Mouse (Mus musculus) MEL (cell line): ENCODE results near the gene Dop1a. TPM values are rescaled to one million over a fixed set of nuclear protein-coding genes. Genes with fewer than 3 reads are reported as not detected.

Experiments
- DNase-seq: peaks from one replicate; pipeline ENCODE4 v3.0.0; 2011; ENCODE audit warnings: low read depth, low spot score
- H3K27ac ChIP-seq: 2 replicates; pipeline ENCODE4 v1.5.1; 2012; ENCODE audit warnings: low read depth, mild to moderate bottlenecking, control low read depth, low read length, moderate library complexity; ENCODE audit not compliant: control insufficient read depth
- H3K27me3 ChIP-seq, 2 experiments: fragments of 150-350 bp in 1 of 2; sonication (generic) in 1 of 2; 2 replicates each; pipeline ENCODE4 v1.6.1; 2012; ENCODE audit warnings: low read length in 2 of 2, mild to moderate bottlenecking in 2 of 2, improper control_type of control experiment in 1 of 2, moderate library complexity in 1 of 2; ENCODE audit not compliant: insufficient read depth in 2 of 2, control insufficient read depth in 1 of 2
- H3K36me3 ChIP-seq, 2 experiments: 2 replicates each; pipeline ENCODE4 v1.6.1; 2012 to 2014; ENCODE audit warnings: low read length in 2 of 2, improper control_type of control experiment in 1 of 2, inconsistent platforms in 1 of 2, mild to moderate bottlenecking in 1 of 2; ENCODE audit not compliant: insufficient read depth in 2 of 2, control insufficient read depth in 1 of 2
- H3K4me1 ChIP-seq, 2 experiments: fragments of 150-350 bp in 1 of 2; sonication (generic) in 1 of 2; 2 replicates each; pipeline ENCODE4 v1.6.1; 2012; ENCODE audit warnings: low read length in 2 of 2, improper control_type of control experiment in 1 of 2, mild to moderate bottlenecking in 1 of 2; ENCODE audit not compliant: insufficient read depth in 2 of 2, control insufficient read depth in 1 of 2
- H3K4me3 ChIP-seq, 2 experiments: fragments of 150-350 bp in 1 of 2; sonication (generic) in 1 of 2; 2 replicates each; pipeline ENCODE4 v1.5.1; 2012; ENCODE audit warnings: low read depth in 2 of 2, low read length in 2 of 2, mild to moderate bottlenecking in 2 of 2, moderate library complexity in 2 of 2, control low read depth in 1 of 2, improper control_type of control experiment in 1 of 2; ENCODE audit not compliant: control insufficient read depth in 1 of 2, insufficient read depth in 1 of 2
- H3K79me2 ChIP-seq: 2 replicates; pipeline ENCODE4 v1.6.1; 2012; ENCODE audit warnings: mild to moderate bottlenecking, low read length, moderate library complexity; ENCODE audit not compliant: control insufficient read depth, poor library complexity, insufficient read depth
- H3K9ac ChIP-seq: 2 replicates; pipeline ENCODE4 v1.6.1; 2012; ENCODE audit warnings: low read depth, mild to moderate bottlenecking, control low read depth, low read length, moderate library complexity; ENCODE audit not compliant: control insufficient read depth, poor library complexity, severe bottlenecking
- H3K9me3 ChIP-seq: fragments of 150-350 bp; sonication (generic); replicated peaks from 2 replicates; pipeline ENCODE4 v1.6.1; 2012; ENCODE audit warnings: mild to moderate bottlenecking, low read length, improper control_type of control experiment, moderate library complexity; ENCODE audit not compliant: insufficient read depth
- BHLHE40 ChIP-seq: IDR thresholded peaks from 2 replicates; pipeline ENCODE4 v1.6.1; 2012; ENCODE audit warnings: low read depth, mild to moderate bottlenecking, inconsistent platforms, low read length, improper control_type of control experiment, borderline replicate concordance
- CHD1 ChIP-seq: IDR thresholded peaks from 2 replicates; pipeline ENCODE4 v1.6.1; 2012; ENCODE audit warnings: low read depth, mild to moderate bottlenecking, inconsistent platforms, low read length, improper control_type of control experiment
- CHD2 ChIP-seq: IDR thresholded peaks from 2 replicates; pipeline ENCODE4 v1.6.1; 2011; ENCODE audit warnings: low read length, improper control_type of control experiment
- CTCF ChIP-seq, 3 experiments: IDR thresholded peaks in 2 of 3; conservative IDR thresholded peaks in 1 of 3; 2 replicates each; pipeline ENCODE4 v1.5.1; 2011 to 2012; ENCODE audit warnings: low read length in 3 of 3, low read depth in 2 of 3, mild to moderate bottlenecking in 2 of 3, improper control_type of control experiment in 1 of 3, inconsistent platforms in 1 of 3, mixed read lengths in 1 of 3, moderate library complexity in 1 of 3; ENCODE audit not compliant: control insufficient read depth in 1 of 3, insufficient read depth in 1 of 3, poor library complexity in 1 of 3, severe bottlenecking in 1 of 3
- E2F4 ChIP-seq: IDR thresholded peaks from 2 replicates; pipeline ENCODE4 v1.6.1; 2011; ENCODE audit warnings: low read depth, low read length, improper control_type of control experiment, borderline replicate concordance
- ELF1 ChIP-seq: IDR thresholded peaks from 2 replicates; pipeline ENCODE4 v1.6.1; 2014; ENCODE audit warnings: low read depth, mild to moderate bottlenecking, inconsistent platforms, low read length, improper control_type of control experiment, moderate library complexity
- ETS1 ChIP-seq: IDR thresholded peaks from 2 replicates; pipeline ENCODE4 v1.6.1; 2012; ENCODE audit warnings: low read depth, mild to moderate bottlenecking, inconsistent platforms, low read length, improper control_type of control experiment, moderate library complexity
- GABPA ChIP-seq: IDR thresholded peaks from 2 replicates; pipeline ENCODE4 v1.6.1; 2012; ENCODE audit warnings: low read depth, mild to moderate bottlenecking, inconsistent platforms, low read length, improper control_type of control experiment, moderate library complexity
- GATA1 ChIP-seq: IDR thresholded peaks from 2 replicates; pipeline ENCODE4 v1.6.1; 2011; ENCODE audit warnings: low read depth, low read length, improper control_type of control experiment
- MAFK ChIP-seq: IDR thresholded peaks from 2 replicates; pipeline ENCODE4 v1.6.1; 2011; ENCODE audit warnings: low read depth, mild to moderate bottlenecking, low read length, improper control_type of control experiment, borderline replicate concordance
- MEF2A ChIP-seq: IDR thresholded peaks from 2 replicates; pipeline ENCODE4 v1.6.1; 2014; ENCODE audit warnings: low read depth, mild to moderate bottlenecking, inconsistent platforms, low read length, improper control_type of control experiment; ENCODE audit not compliant: poor library complexity, insufficient replicate concordance, severe bottlenecking; ENCODE audit errors: extremely low read depth
- MYB ChIP-seq: IDR thresholded peaks from 2 replicates; pipeline ENCODE4 v1.6.1; 2011; ENCODE audit warnings: mild to moderate bottlenecking, low read depth, low read length, improper control_type of control experiment
- POLR2A ChIP-seq, 2 experiments: IDR thresholded peaks; 2 replicates each; pipeline ENCODE4 v1.6.1; 2011 to 2012; ENCODE audit warnings: low read length in 2 of 2, mild to moderate bottlenecking in 2 of 2, control low read depth in 1 of 2, improper control_type of control experiment in 1 of 2, low read depth in 1 of 2, moderate library complexity in 1 of 2; ENCODE audit not compliant: control insufficient read depth in 1 of 2, insufficient read depth in 1 of 2, poor library complexity in 1 of 2
- POLR2AphosphoS2 ChIP-seq: IDR thresholded peaks from 2 replicates; pipeline ENCODE4 v1.6.1; 2011; ENCODE audit warnings: low read length, improper control_type of control experiment
- RCOR1 ChIP-seq: IDR thresholded peaks from 2 replicates; pipeline ENCODE4 v1.6.1; 2012; ENCODE audit warnings: low read depth, mild to moderate bottlenecking, inconsistent platforms, low read length, improper control_type of control experiment
- TAL1 ChIP-seq: IDR thresholded peaks from 2 replicates; pipeline ENCODE4 v1.6.1; 2012; ENCODE audit warnings: mild to moderate bottlenecking, inconsistent platforms, low read length, moderate library complexity, mixed read lengths
- TBP ChIP-seq: IDR thresholded peaks from 2 replicates; pipeline ENCODE4 v1.8.0; 2011; ENCODE audit warnings: low read depth, low read length, improper control_type of control experiment
- USF1 ChIP-seq: IDR thresholded peaks from 2 replicates; pipeline ENCODE4 v1.6.1; 2014; ENCODE audit warnings: low read depth, mild to moderate bottlenecking, inconsistent platforms, low read length, improper control_type of control experiment, moderate library complexity
- USF2 ChIP-seq, 2 experiments: IDR thresholded peaks; 2 replicates each; pipeline ENCODE4 v1.6.1; 2011 to 2012; ENCODE audit warnings: improper control_type of control experiment in 2 of 2, low read length in 2 of 2, borderline replicate concordance in 1 of 2, inconsistent platforms in 1 of 2, low read depth in 1 of 2, mild to moderate bottlenecking in 1 of 2; ENCODE audit not compliant: insufficient read depth in 1 of 2
- ZKSCAN1 ChIP-seq: IDR thresholded peaks from 2 replicates; pipeline ENCODE4 v1.6.1; 2012; ENCODE audit warnings: low read depth, mild to moderate bottlenecking, inconsistent platforms, low read length, improper control_type of control experiment, moderate library complexity
- polyA plus RNA-seq, 2 experiments: library from polyadenylated mRNA; stranded (reverse) in 1 of 2; unstranded in 1 of 2; fragments of >175 nt in 1 of 2; fragments of >200 nt in 1 of 2; gene quantifications; 2 replicates each; pipeline versions ENCODE4 v1.2.1 to v1.2.4; 2012; ENCODE audit warnings: low replicate concordance in 2 of 2, low read depth in 1 of 2; ENCODE audit not compliant: insufficient read length in 2 of 2, insufficient read depth in 1 of 2, missing spikeins in 1 of 2
- total RNA-seq: library from RNA; depleted of rRNA; stranded (reverse); fragments of 300-350 nt; gene quantifications from 2 replicates; pipeline ENCODE4 v1.2.3, GENCODE M21; 2012

Dop1a gene
- total and polyA plus RNA-seq, 3 experiments: 15.0 to 16.8 TPM; not detected in 1

- no peak for TF ChIP-seq RCOR1
- TF ChIP-seq USF2 (IDR thresholded peaks at IDR 0.05; ENCODE audit: borderline replicate concordance in 1 of 2, insufficient read depth in 1 of 2, low read depth in 1 of 2, low read length in 2 of 2): no peak
- no peak for TF ChIP-seq CHD2
- no peak for TF ChIP-seq USF1
- no peak for TF ChIP-seq ETS1
- TF ChIP-seq GABPA: no peak
- TF ChIP-seq MEF2A: no peak
- TF ChIP-seq BHLHE40: no peak
- no peak for TF ChIP-seq E2F4
- no peak for TF ChIP-seq MAFK
- TF ChIP-seq CHD1: no peak
- no peak for TF ChIP-seq ELF1
- no peak for TF ChIP-seq CTCF (IDR thresholded peaks at IDR 0.05 in 2 of 3, conservative IDR thresholded peaks at IDR 0.05 in 1 of 3; ENCODE audit: control insufficient read depth in 1 of 3, insufficient read depth in 1 of 3, low read depth in 2 of 3, low read length in 3 of 3, poor library complexity in 1 of 3, severe bottlenecking in 1 of 3)
- no peak for TF ChIP-seq TBP
- H3K27ac ChIP-seq: no peak overlapping the region
Observed at GRCm38 (mm10) chr9:86544559-86544958, 77.6 kb downstream of the Dop1a start.

DNA sequence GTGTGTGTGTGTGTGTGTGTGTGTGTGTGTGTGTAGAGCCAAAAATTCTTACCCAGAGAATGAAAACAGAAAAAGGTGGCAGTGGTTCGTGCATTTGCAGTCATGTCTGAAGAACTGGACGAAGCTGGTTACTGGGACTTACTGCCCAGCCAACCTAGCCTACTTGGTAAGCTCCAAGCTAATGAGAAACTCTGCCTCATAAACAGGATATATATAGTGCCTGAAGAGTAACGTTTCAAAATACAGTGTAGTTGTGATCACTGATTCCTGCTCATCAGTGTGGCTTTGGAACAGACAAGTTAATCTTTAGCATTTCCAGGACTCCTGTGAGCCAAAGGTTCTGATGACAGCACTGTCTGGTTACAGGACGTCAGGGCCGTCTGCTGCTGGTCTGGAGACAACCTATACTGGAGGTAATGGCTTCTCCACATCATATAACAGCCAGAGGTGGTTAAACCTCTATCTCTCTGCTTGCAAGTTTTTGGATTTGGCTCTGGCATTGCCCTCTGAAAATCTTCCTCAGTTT, 82.7 kb downstream of the Dop1a start:
- no peak overlapping the region for H3K4me3 ChIP-seq
- no peak overlapping the region for H3K27ac ChIP-seq
- TF ChIP-seq POLR2AphosphoS2 (no peak), ZKSCAN1 (no peak), MYB (no peak), CHD2 (no peak), RCOR1 (no peak), GATA1 (no peak), TAL1 (no peak), POLR2A (IDR thresholded peaks at IDR 0.05; ENCODE audit: control insufficient read depth in 1 of 2, insufficient read depth in 1 of 2, low read depth in 1 of 2, low read length in 2 of 2, poor library complexity in 1 of 2) (no peak)
- H3K36me3 ChIP-seq: peaks cover 0 to 11% of the 10 kb centered on the region in 2 experiments; a peak in 2 of 4 replicates
- no peaks in the 10 kb centered on the region for H3K9me3 ChIP-seq
- H3K79me2 ChIP-seq: no peaks in the 10 kb centered on the region
- DNase-seq: no peak
- no peaks in the 10 kb centered on the region for H3K4me1 ChIP-seq
- no peak overlapping the region for H3K9ac ChIP-seq
- no peaks in the 10 kb centered on the region for H3K27me3 ChIP-seq

More at GRCm38 (mm10) chr9:86544559-86544958, 77.6 kb downstream of the Dop1a start:
- no peaks in the 10 kb centered on the region for H3K9me3 ChIP-seq
- no peaks in the 10 kb centered on the region for H3K4me1 ChIP-seq
- no peak overlapping the region for H3K4me3 ChIP-seq
- DNase-seq: no peak
- H3K27me3 ChIP-seq: no peaks in the 10 kb centered on the region
- H3K9ac ChIP-seq: no peak overlapping the region
- no peaks in the 10 kb centered on the region for H3K79me2 ChIP-seq
- H3K36me3 ChIP-seq: peaks cover 0 to 7% of the 10 kb centered on the region in 2 experiments; a peak in 2 of 4 replicates
